Mouse (Mus musculus): ENCODE measurements around the gene Slc6a13. TPM values are rescaled to one million over a fixed set of nuclear protein-coding genes. Genes with fewer than 3 reads are reported as not detected.

Slc6a13 gene
- polyA plus RNA-seq, 1 experiment = 1.9 TPM

GRCm38 (mm10) chr6:121270156-121270555 lies 29.9 kb upstream of the Slc6a13 start:
- Histone ChIP-seq H3K4me1 (replicated peaks; ENCODE audit: control insufficient read depth, insufficient read depth, low read length) (no peaks in the 10 kb centered on the region; the same call in 1 of the 2 replicates), H3K27me3 (ENCODE audit: control insufficient read depth, insufficient read depth, low read length) (no peaks in the 10 kb centered on the region), H3K4me3 (ENCODE audit: control insufficient read depth, insufficient read depth, low read length) (no peak overlapping the region), H3K36me3 (ENCODE audit: control insufficient read depth, insufficient read depth, low read length) (0 out of 2 replicates have a peak, but pooled peaks cover 6% of the 10 kb centered on the region), H3K27ac (ENCODE audit: control insufficient read depth, insufficient read depth, low read length) (no peak overlapping the region)
- TF ChIP-seq CTCF (IDR thresholded peaks at IDR 0.05; ENCODE audit: borderline replicate concordance, control insufficient read depth, extremely low read depth, insufficient read depth, low read length, poor library complexity) (no peak), POLR2A (IDR thresholded peaks at IDR 0.05; ENCODE audit: control insufficient read depth, extremely low read depth, insufficient read depth, low read length, poor library complexity) (no peak)
- 95% methylated on average over 6 of the region's 6 CpGs for WGBS
- DNase-seq = no peak

GRCm38 (mm10) chr6:121271707-121272074 lies 28.3 kb upstream of the Slc6a13 start:
- H3K27me3 ChIP-seq (ENCODE audit: control insufficient read depth, insufficient read depth, low read length) = no peaks in the 10 kb centered on the region
- DNase-seq = no peak
- no peaks in the 10 kb centered on the region for H3K36me3 ChIP-seq (ENCODE audit: control insufficient read depth, insufficient read depth, low read length)
- H3K4me3 ChIP-seq (ENCODE audit: control insufficient read depth, insufficient read depth, low read length) = no peak overlapping the region
- WGBS = 46% methylated on average over 4 of the region's 4 CpGs
- H3K4me1 ChIP-seq (replicated peaks; ENCODE audit: control insufficient read depth, insufficient read depth, low read length) = no peaks in the 10 kb centered on the region; the same call in 1 of the 2 replicates
- no peak overlapping the region for H3K27ac ChIP-seq (ENCODE audit: control insufficient read depth, insufficient read depth, low read length)
- TF ChIP-seq CTCF (IDR thresholded peaks at IDR 0.05; ENCODE audit: borderline replicate concordance, control insufficient read depth, extremely low read depth, insufficient read depth, low read length, poor library complexity) (no peak), POLR2A (IDR thresholded peaks at IDR 0.05; ENCODE audit: control insufficient read depth, extremely low read depth, insufficient read depth, low read length, poor library complexity) (no peak)

GRCm38 (mm10) chr6:121272075-121272800 lies 27.8 kb upstream of the Slc6a13 start:
- H3K36me3 ChIP-seq (ENCODE audit: control insufficient read depth, insufficient read depth, low read length) = no peaks in the 10 kb centered on the region
- H3K27ac ChIP-seq (ENCODE audit: control insufficient read depth, insufficient read depth, low read length) = peak overlapping the region; percentile 45
- no peaks in the 10 kb centered on the region for H3K27me3 ChIP-seq (ENCODE audit: control insufficient read depth, insufficient read depth, low read length)
- TF ChIP-seq POLR2A (IDR thresholded peaks at IDR 0.05; ENCODE audit: control insufficient read depth, extremely low read depth, insufficient read depth, low read length, poor library complexity) = 0 out of 2 replicates have a peak, but pooled peaks have one; percentile 29
- no peak for TF ChIP-seq CTCF (IDR thresholded peaks at IDR 0.05; ENCODE audit: borderline replicate concordance, control insufficient read depth, extremely low read depth, insufficient read depth, low read length, poor library complexity)
- no peaks in the 10 kb centered on the region; the same call in 1 of the 2 replicates for H3K4me1 ChIP-seq (replicated peaks; ENCODE audit: control insufficient read depth, insufficient read depth, low read length)
- peak overlapping the region; percentile 49 for H3K4me3 ChIP-seq (ENCODE audit: control insufficient read depth, insufficient read depth, low read length)
- WGBS = 1% methylated on average over 17 of the region's 17 CpGs
- DNase-seq = peak; percentile 82

- WGBS = 72% methylated on average over 3 of the region's 3 CpGs
- peaks cover 3% of the 10 kb centered on the region for H3K4me1 ChIP-seq (replicated peaks; ENCODE audit: control insufficient read depth, insufficient read depth, low read length)
- peak; percentile 62 for DNase-seq
- H3K27me3 ChIP-seq (ENCODE audit: control insufficient read depth, insufficient read depth, low read length) = no peaks in the 10 kb centered on the region
- TF ChIP-seq POLR2A (IDR thresholded peaks at IDR 0.05; ENCODE audit: control insufficient read depth, extremely low read depth, insufficient read depth, low read length, poor library complexity) (no peak), CTCF (IDR thresholded peaks at IDR 0.05; ENCODE audit: borderline replicate concordance, control insufficient read depth, extremely low read depth, insufficient read depth, low read length, poor library complexity) (no peak)
- H3K27ac ChIP-seq (ENCODE audit: control insufficient read depth, insufficient read depth, low read length) = no peak overlapping the region
- no peak overlapping the region for H3K4me3 ChIP-seq (ENCODE audit: control insufficient read depth, insufficient read depth, low read length)
- no peaks in the 10 kb centered on the region for H3K36me3 ChIP-seq (ENCODE audit: control insufficient read depth, insufficient read depth, low read length)
Measured at GRCm38 (mm10) chr6:121274356-121274755, 25.7 kb upstream of the Slc6a13 start.

GRCm38 (mm10) chr6:121284132-121284531 lies 15.9 kb upstream of the Slc6a13 start:
- TF ChIP-seq POLR2A (IDR thresholded peaks at IDR 0.05; ENCODE audit: control insufficient read depth, extremely low read depth, insufficient read depth, low read length, poor library complexity) (no peak), CTCF (IDR thresholded peaks at IDR 0.05; ENCODE audit: borderline replicate concordance, control insufficient read depth, extremely low read depth, insufficient read depth, low read length, poor library complexity) (no peak)
- 97% methylated on average over 5 of the region's 5 CpGs for WGBS
- no peak for DNase-seq

GRCm38 (mm10) chr6:121299317-121299716 lies 710 bp upstream of the Slc6a13 start:
- Histone ChIP-seq H3K4me3 (ENCODE audit: control insufficient read depth, insufficient read depth, low read length) (no peak overlapping the region), H3K27me3 (ENCODE audit: control insufficient read depth, insufficient read depth, low read length) (no peaks in the 10 kb centered on the region), H3K36me3 (ENCODE audit: control insufficient read depth, insufficient read depth, low read length) (no peaks in the 10 kb centered on the region), H3K4me1 (replicated peaks; ENCODE audit: control insufficient read depth, insufficient read depth, low read length) (no peaks in the 10 kb centered on the region), H3K27ac (ENCODE audit: control insufficient read depth, insufficient read depth, low read length) (no peak overlapping the region)
- DNase-seq = no peak
- TF ChIP-seq CTCF (IDR thresholded peaks at IDR 0.05; ENCODE audit: borderline replicate concordance, control insufficient read depth, extremely low read depth, insufficient read depth, low read length, poor library complexity) = no peak
- WGBS = 74% methylated on average over 7 of the region's 7 CpGs

More at GRCm38 (mm10) chr6:121284132-121284531, 15.9 kb upstream of the Slc6a13 start:
- H3K4me3 ChIP-seq (ENCODE audit: control insufficient read depth, insufficient read depth, low read length) = no peak overlapping the region
- no peak overlapping the region for H3K27ac ChIP-seq (ENCODE audit: control insufficient read depth, insufficient read depth, low read length)
- H3K27me3 ChIP-seq (ENCODE audit: control insufficient read depth, insufficient read depth, low read length) = no peaks in the 10 kb centered on the region
- H3K36me3 ChIP-seq (ENCODE audit: control insufficient read depth, insufficient read depth, low read length) = no peaks in the 10 kb centered on the region
- no peaks in the 10 kb centered on the region for H3K4me1 ChIP-seq (replicated peaks; ENCODE audit: control insufficient read depth, insufficient read depth, low read length)

Data from thymus, adult 2 months (tissue).